11 mouse cellular contexts compared by ENCODE assay signal in the genomic region with DNA sequence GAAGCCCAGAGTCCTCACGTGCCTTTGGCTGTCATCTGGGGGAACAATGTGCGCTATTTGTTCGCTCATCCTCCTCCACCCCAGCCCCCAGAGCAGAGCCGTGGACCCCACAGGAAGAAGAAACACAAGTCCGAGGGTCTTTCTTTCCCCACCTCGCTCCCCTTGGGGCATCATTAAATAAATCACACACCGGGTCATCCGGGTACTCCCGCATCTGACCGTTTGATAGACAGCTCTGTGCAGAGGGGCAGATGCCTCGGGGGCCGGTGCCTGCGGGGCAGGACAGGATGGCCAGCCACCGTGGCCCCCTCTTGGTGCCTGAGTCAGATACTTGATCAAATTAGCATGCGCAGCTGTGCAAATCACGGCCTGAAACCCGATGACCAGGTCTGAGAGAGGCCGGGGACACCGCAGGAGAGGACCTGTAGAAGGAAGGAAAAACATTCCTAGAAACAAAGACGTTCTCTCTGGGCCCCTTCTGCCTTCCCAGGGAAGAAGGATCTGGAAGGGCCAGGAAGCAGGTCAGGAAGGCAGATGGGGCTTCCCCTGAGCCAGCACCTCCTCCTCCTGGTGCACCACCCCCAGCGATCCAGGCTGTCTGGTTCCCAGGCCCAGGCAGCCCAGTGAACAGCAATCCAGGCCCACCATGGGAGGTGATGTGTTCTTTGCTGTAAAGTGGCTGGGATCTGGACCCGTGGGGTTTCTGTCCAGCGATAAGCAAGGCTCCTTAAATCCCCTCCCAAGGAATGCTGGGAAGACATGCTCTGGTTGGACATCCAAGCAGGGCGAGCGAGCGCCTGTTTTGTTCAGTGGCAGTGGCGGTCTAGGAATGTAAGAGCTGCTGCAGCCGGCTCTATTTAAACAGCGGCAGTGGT.
DNase-seq lines count a peak whose midpoint lies in the region; ATAC-seq lines count a peak whose summit lies in the region.
"Had no signal": no experiment of that assay in that cellular context is flagged by ENCODE, and none has a peak within 500 bp of the region (broad histone marks: within the 10 kb centered on the region; RNA-seq: fewer than 3 reads in every experiment).

No protein-coding gene starts in this region.

- no peak overlapping the region for H3K4me3 ChIP-seq in heart, embryonic 15.5 days
- H3K4me3 ChIP-seq in embryonic facial prominence, embryonic 14.5 days (ENCODE audit: low read depth, low read length), result no peak overlapping the region
- H3K4me3 ChIP-seq in limb, embryonic 12.5 days (replicated peaks), result no peak overlapping the region
- H3K4me3 ChIP-seq: stomach, embryonic 15.5 days had no signal

- peak overlapping the region; percentile 9; the same call in 1 of the 2 replicates for H3K4me2 ChIP-seq in heart, embryonic 15.5 days
- no peak overlapping the region for H3K4me2 ChIP-seq in embryonic facial prominence, embryonic 14.5 days (ENCODE audit: low read depth, low read length)
- peak overlapping the region; percentile 17; the same call in 1 of the 2 replicates for H3K4me2 ChIP-seq in limb, embryonic 12.5 days
- H3K4me2 ChIP-seq: stomach, embryonic 15.5 days had no signal

- H3K36me3 ChIP-seq in heart, embryonic 15.5 days, result no peaks in the 10 kb centered on the region
- H3K36me3 ChIP-seq in embryonic facial prominence, embryonic 14.5 days (ENCODE audit: control insufficient read depth, insufficient read depth, low read length), result no peaks in the 10 kb centered on the region
- H3K36me3 ChIP-seq in limb, embryonic 12.5 days, result no peaks in the 10 kb centered on the region
- H3K36me3 ChIP-seq: stomach, embryonic 15.5 days had no signal

- peaks cover 16% of the 10 kb centered on the region for H3K4me1 ChIP-seq in heart, embryonic 15.5 days (replicated peaks)
- H3K4me1 ChIP-seq in embryonic facial prominence, embryonic 14.5 days (ENCODE audit: control insufficient read depth, insufficient read depth, low read length), result peaks cover 23% of the 10 kb centered on the region
- H3K4me1 ChIP-seq in limb, embryonic 12.5 days (replicated peaks), result peaks cover 71% of the 10 kb centered on the region

- H3K9me3 ChIP-seq in heart, embryonic 15.5 days (replicated peaks), result no peaks in the 10 kb centered on the region
- H3K9me3 ChIP-seq in embryonic facial prominence, embryonic 14.5 days (ENCODE audit: control insufficient read depth, low read length), result no peaks in the 10 kb centered on the region
- H3K9me3 ChIP-seq in limb, embryonic 12.5 days, result no peaks in the 10 kb centered on the region
- H3K9me3 ChIP-seq: stomach, embryonic 15.5 days had no signal

- no peak overlapping the region for H3K27ac ChIP-seq in heart, embryonic 15.5 days
- H3K27ac ChIP-seq in embryonic facial prominence, embryonic 14.5 days (replicated peaks; ENCODE audit: low read depth, low read length), result no peak overlapping the region
- H3K27ac ChIP-seq in limb, embryonic 12.5 days, result peak overlapping the region; percentile 41
- H3K27ac ChIP-seq: stomach, embryonic 15.5 days had no signal

- WGBS in heart, embryonic 15.5 days, result 40% methylated on average over 29 of the region's 29 CpGs
- 17% methylated on average over 29 of the region's 29 CpGs for WGBS in embryonic facial prominence, embryonic 14.5 days
- 21% methylated on average over 29 of the region's 29 CpGs for WGBS in limb, embryonic 12.5 days

- no peak overlapping the region for H3K9ac ChIP-seq in heart, embryonic 15.5 days
- no peak overlapping the region; the same call in 1 of the 2 replicates for H3K9ac ChIP-seq in embryonic facial prominence, embryonic 14.5 days (ENCODE audit: low read depth, low read length)
- H3K9ac ChIP-seq in limb, embryonic 12.5 days (replicated peaks), result no peak overlapping the region
- H3K9ac ChIP-seq: stomach, embryonic 15.5 days had no signal

- H3K27me3 ChIP-seq in heart, embryonic 15.5 days, result peaks cover 6% of the 10 kb centered on the region; the same call in 1 of the 2 replicates
- H3K27me3 ChIP-seq in embryonic facial prominence, embryonic 14.5 days (replicated peaks; ENCODE audit: control insufficient read depth, insufficient read depth, low read length), result 0 out of 2 replicates have a peak, but pooled peaks cover 3% of the 10 kb centered on the region
- peaks cover 85% of the 10 kb centered on the region for H3K27me3 ChIP-seq in limb, embryonic 12.5 days
- H3K27me3 ChIP-seq: stomach, embryonic 15.5 days had no signal

- no peak for DNase-seq in heart, postnatal 14 days
- peak; percentile 66 for DNase-seq in MN1 (ENCODE audit: low spot score)
- DNase-seq in embryonic facial prominence, embryonic 14.5 days (ENCODE audit: low spot score), result peak; percentile 72
- DNase-seq in right cerebral cortex, postnatal 36 days (ENCODE audit: low spot score in 2 of 2), result no peak
- DNase-seq in natural killer cell, adult 2 months (ENCODE audit: low spot score in 2 of 2), result no peak
- DNase-seq in cerebellum, postnatal 10 days, result no peak
- DNase-seq: cerebellum, adult 2 months had no signal

- intact Hi-C loops in heart, postnatal 14 days (cut with DNase I), result no loop called here

- ATAC-seq in heart, embryonic 15.5 days (replicated peaks; ENCODE audit: insufficient number of reproducible peaks, insufficient read depth, low FRiP score, low read depth), result peak; percentile 48; the same call in 1 of the 2 replicates
- ATAC-seq in embryonic facial prominence, embryonic 14.5 days (ENCODE audit: low read depth), result no peak
- ATAC-seq in limb, embryonic 12.5 days (ENCODE audit: insufficient number of reproducible peaks, insufficient read depth, low FRiP score, low TSS enrichment, low read depth), result no peak; the same call in 1 of the 2 replicates
- ATAC-seq: lung, postnatal 0 days had no signal

Comparison
In these comparisons a context has a peak if more than half of its experiments do, and no peak if none do; other contexts are left out.
1. DNase-seq: peak in MN1 (single experiment) and embryonic facial prominence, embryonic 14.5 days (single experiment); none in heart, postnatal 14 days (0 of 2), right cerebral cortex, postnatal 36 days (0 of 2), natural killer cell, adult 2 months (0 of 2) and cerebellum, postnatal 10 days (0 of 2).